In genomic region chr8:117125854-117126253, GRCm38 (mm10) we compare ENCODE assay signal across 26 mouse cellular contexts. TPM values are rescaled to one million over a fixed set of nuclear protein-coding genes. Genes with fewer than 3 reads are reported as not detected.
DNase-seq lines count a peak whose midpoint lies in the region; ATAC-seq and TF ChIP-seq lines count a peak whose summit lies in the region.
"Had no signal": no experiment of that assay in that cellular context is flagged by ENCODE, and none has a peak within 500 bp of the region (broad histone marks: within the 10 kb centered on the region; RNA-seq: fewer than 3 reads in every experiment).

No protein-coding gene starts in this region.

- dilution Hi-C loops in CH12.LX (cut with MboI; ENCODE audit: extremely low pct_ligation_motif_present, extremely low pct_unique_long_range_greater_than_20kb, low sequenced_read_pairs), result no loop called here

- TF ChIP-seq EP300 in CH12.LX (IDR thresholded peaks at IDR 0.05; ENCODE audit: low read length) (no peak), MEL (IDR thresholded peaks at IDR 0.05; ENCODE audit: low read depth in 1 of 2, low read length in 2 of 2) (no peak)

- H3K4me1 ChIP-seq in CH12.LX (ENCODE audit: control insufficient read depth in 1 of 2, insufficient read depth in 2 of 2) (peaks cover 13 to 23% of the 10 kb centered on the region in 2 experiments), MEL (ENCODE audit: control insufficient read depth in 1 of 2, insufficient read depth in 2 of 2, low read length in 2 of 2) (peaks cover 12 to 39% of the 10 kb centered on the region in 2 experiments)
- no peaks in the 10 kb centered on the region for H3K4me1 ChIP-seq in forebrain, embryonic 15.5 days
- H3K4me1 ChIP-seq in hindbrain, embryonic 11.5 days (replicated peaks; ENCODE audit: control insufficient read depth, insufficient read depth, low read length), result no peaks in the 10 kb centered on the region

- TF ChIP-seq CTCF in CH12.LX (conservative IDR thresholded peaks at IDR 0.05 in 1 of 2, IDR thresholded peaks at IDR 0.05 in 1 of 2; ENCODE audit: low read depth in 2 of 2, low read length in 2 of 2) (no peak), MEL (IDR thresholded peaks at IDR 0.05 in 2 of 3, conservative IDR thresholded peaks at IDR 0.05 in 1 of 3; ENCODE audit: control insufficient read depth in 1 of 3, insufficient read depth in 1 of 3, low read depth in 2 of 3, low read length in 3 of 3, poor library complexity in 1 of 3, severe bottlenecking in 1 of 3) (no peak)

- H3K9me3 ChIP-seq in CH12.LX (replicated peaks; ENCODE audit: low read length) (no peaks in the 10 kb centered on the region), MEL (replicated peaks; ENCODE audit: insufficient read depth, low read length) (no peaks in the 10 kb centered on the region)
- H3K9me3 ChIP-seq in forebrain, embryonic 15.5 days, result no peaks in the 10 kb centered on the region
- H3K9me3 ChIP-seq in hindbrain, embryonic 11.5 days (ENCODE audit: control insufficient read depth, low read length), result no peaks in the 10 kb centered on the region
- H3K9me3 ChIP-seq: G1E had no signal

- no peak overlapping the region for H3K27ac ChIP-seq in CH12.LX (ENCODE audit: insufficient read depth, low read depth)
- H3K27ac ChIP-seq in MEL (ENCODE audit: control insufficient read depth, low read depth, low read length), result peak overlapping the region; percentile 74; the same call in 1 of the 2 replicates
- no peak overlapping the region for H3K27ac ChIP-seq in forebrain, embryonic 15.5 days (replicated peaks)
- H3K27ac ChIP-seq in hindbrain, embryonic 11.5 days (ENCODE audit: low read depth, low read length), result no peak overlapping the region

- H3K9ac ChIP-seq in CH12.LX (ENCODE audit: insufficient read depth, low read depth) (no peak overlapping the region), MEL (ENCODE audit: control insufficient read depth, low read depth, low read length, poor library complexity, severe bottlenecking) (no peak overlapping the region)
- no peak overlapping the region for H3K9ac ChIP-seq in forebrain, embryonic 15.5 days (replicated peaks)
- no peak overlapping the region for H3K9ac ChIP-seq in hindbrain, embryonic 11.5 days (ENCODE audit: low read depth, low read length)

- in situ Hi-C loops in CH12.LX (cut with MboI; ENCODE audit: low pct_ligation_motif_present, low pct_unique_long_range_greater_than_20kb, low sequenced_read_pairs), result no loop called here

- peak; percentile 18 for DNase-seq in 416B (ENCODE audit: low read depth)
- DNase-seq in CH12.LX (ENCODE audit: extremely low read depth), result no peak
- DNase-seq in MEL (ENCODE audit: low read depth, low spot score), result no peak
- DNase-seq in induced T-regulatory cell, adult 2 months (ENCODE audit: low read depth), result peak; percentile 8
- no peak for DNase-seq in thymus, postnatal 36 days
- no peak for DNase-seq in hindbrain, embryonic 11.5 days (ENCODE audit: low spot score)
- no peak for DNase-seq in T-cell, adult 2 months (ENCODE audit: low spot score)
- DNase-seq: adrenal gland, adult 2 months; adrenal gland, adult 8-10 months; adrenal gland, postnatal 10 days; adrenal gland, postnatal 14 days; adrenal gland, postnatal 25 days; adrenal gland, postnatal 36 days; B cell, adult 2 months; cerebellum, adult 11 months; cerebellum, adult 11-12 months; cerebellum, adult 18-20 months; cerebellum, adult 2 months; cerebellum, adult 8-10 months; cerebellum, adult 9-10 months had no signal

- H3K27me3 ChIP-seq in CH12.LX (replicated peaks) (peaks cover 6% of the 10 kb centered on the region), MEL (ENCODE audit: control insufficient read depth in 1 of 2, insufficient read depth in 2 of 2, low read length in 2 of 2) (no peaks in the 10 kb centered on the region)
- no peaks in the 10 kb centered on the region for H3K27me3 ChIP-seq in forebrain, embryonic 15.5 days
- H3K27me3 ChIP-seq in hindbrain, embryonic 11.5 days (ENCODE audit: control insufficient read depth, insufficient read depth, low read length), result no peaks in the 10 kb centered on the region

- peak overlapping the region; percentile 12 for H3K4me2 ChIP-seq in CH12.LX (ENCODE audit: insufficient read depth, low read depth, poor library complexity, severe bottlenecking)
- H3K4me2 ChIP-seq in forebrain, embryonic 15.5 days (replicated peaks), result no peak overlapping the region
- no peak overlapping the region for H3K4me2 ChIP-seq in hindbrain, embryonic 11.5 days (replicated peaks; ENCODE audit: low read depth, low read length)

- TF ChIP-seq RAD21 in CH12.LX (IDR thresholded peaks at IDR 0.05; ENCODE audit: low read depth, low read length) (no peak), MEL (IDR thresholded peaks at IDR 0.05; ENCODE audit: low read depth, low read length) (no peak)

- H3K4me3 ChIP-seq in CH12.LX (replicated peaks in 1 of 3; ENCODE audit: low read depth in 2 of 3, low read length in 2 of 3, poor library complexity in 1 of 3), result no peak overlapping the region
- H3K4me3 ChIP-seq in MEL (ENCODE audit: control insufficient read depth in 1 of 2, insufficient read depth in 1 of 2, low read depth in 2 of 2, low read length in 2 of 2), result no peak overlapping the region
- H3K4me3 ChIP-seq in forebrain, embryonic 15.5 days, result no peak overlapping the region
- no peak overlapping the region for H3K4me3 ChIP-seq in hindbrain, embryonic 11.5 days (ENCODE audit: low read depth, low read length)

- TF ChIP-seq POLR2A in CH12.LX (IDR thresholded peaks at IDR 0.05; ENCODE audit: low read depth, low read length) (no peak), MEL (IDR thresholded peaks at IDR 0.05; ENCODE audit: control insufficient read depth in 1 of 2, insufficient read depth in 1 of 2, low read depth in 1 of 2, low read length in 2 of 2, poor library complexity in 1 of 2) (no peak)

- no peaks in the 10 kb centered on the region for H3K36me3 ChIP-seq in CH12.LX (replicated peaks in 1 of 2; ENCODE audit: control insufficient read depth in 1 of 2, insufficient read depth in 1 of 2, low read length in 1 of 2)
- H3K36me3 ChIP-seq in MEL (ENCODE audit: control insufficient read depth in 1 of 2, insufficient read depth in 2 of 2, low read length in 2 of 2), result peaks cover 0 to 31% of the 10 kb centered on the region in 2 experiments; a peak in 2 of 4 replicates
- H3K36me3 ChIP-seq in forebrain, embryonic 15.5 days, result no peaks in the 10 kb centered on the region
- H3K36me3 ChIP-seq in hindbrain, embryonic 11.5 days (ENCODE audit: control insufficient read depth, insufficient read depth, low read length), result no peaks in the 10 kb centered on the region
- H3K36me3 ChIP-seq: G1E had no signal

- no peak for ATAC-seq in forebrain, embryonic 15.5 days (replicated peaks)
- no peak for ATAC-seq in hindbrain, embryonic 11.5 days (ENCODE audit: low FRiP score)
- ATAC-seq: activated CD4-positive, CD25-positive, alpha-beta regulatory T cell, adult 4 months; CD4-positive, CD25-positive, alpha-beta regulatory T cell, adult 4 months; Patski had no signal

- no peaks in the 10 kb centered on the region for H3K79me2 ChIP-seq in CH12.LX (replicated peaks; ENCODE audit: control insufficient read depth, extremely low read depth, insufficient read depth, poor library complexity, severe bottlenecking)
- H3K79me2 ChIP-seq in MEL (ENCODE audit: control insufficient read depth, insufficient read depth, low read length, poor library complexity), result no peaks in the 10 kb centered on the region

- WGBS in forebrain, embryonic 15.5 days, result 96% methylated on average over 3 of the region's 3 CpGs
- 91% methylated on average over 3 of the region's 3 CpGs for WGBS in hindbrain, embryonic 11.5 days

TF ChIP-seq in CH12.LX, 34 proteins besides CTCF, POLR2A, EP300 and RAD21 (continues in another document):
- TF ChIP-seq JUND (conservative IDR thresholded peaks at IDR 0.05; ENCODE audit: low read depth, low read length), result 0 out of 2 replicates have a peak, but pooled peaks have one; percentile 7
- TF ChIP-seq NELFE (IDR thresholded peaks at IDR 0.05; ENCODE audit: low read depth, low read length), result no peak
- peak; percentile 61; the same call in 1 of the 2 replicates for TF ChIP-seq ZNF384 (IDR thresholded peaks at IDR 0.05; ENCODE audit: low read depth, low read length)

TF ChIP-seq in MEL, 35 proteins besides CTCF, POLR2A, EP300 and RAD21:
- no peak for TF ChIP-seq USF2 (IDR thresholded peaks at IDR 0.05; ENCODE audit: borderline replicate concordance in 1 of 2, insufficient read depth in 1 of 2, low read depth in 1 of 2, low read length in 2 of 2)
- 0 out of 2 replicates have a peak, but pooled peaks have one; percentile 8 for TF ChIP-seq ETS1 (IDR thresholded peaks at IDR 0.05; ENCODE audit: low read depth, low read length)

RNA-seq across cellular contexts. Expression of gene Bco1, which starts 30.2 kb away (rescaled TPM):
- total RNA-seq in CH12.LX (2012; rRNA removed), result not detected in 2 replicates
- total RNA-seq in CH12.LX (2014; rRNA removed), result not detected in 2 replicates
- polyA plus RNA-seq in CH12.LX (2012; ENCODE audit: insufficient read length, low read depth), result not detected in 2 replicates
- total RNA-seq in MEL (2012; rRNA removed), result 1.2 and 1.6 TPM in 2 replicates
- polyA plus RNA-seq in MEL (2012; ENCODE audit: insufficient read depth in 1 of 2, insufficient read length in 2 of 2, low read depth in 1 of 2, low replicate concordance in 2 of 2, missing spikeins in 1 of 2), result under 1 TPM in 1 of 2 experiments, not detected in 1; 0.70 TPM
- polyA plus RNA-seq in forebrain, embryonic 15.5 days (2015; fragmentation: Nextera tagmentation; extraction: Ambion mirVana), result 0.08 and 0.11 TPM in 2 replicates
- 0.25 and 0.45 TPM in 2 replicates for polyA plus RNA-seq in hindbrain, embryonic 11.5 days (2014; fragmentation: Nextera tagmentation; extraction: Ambion mirVana)
- total RNA-seq: G1E had no signal
- polyA plus RNA-seq: activated CD4-positive, CD25-positive, alpha-beta regulatory T cell, adult 4 months; adrenal gland, adult 2 months; C2C12; CD4-positive, CD25-positive, alpha-beta regulatory T cell, adult 4 months; G1E; Patski had no signal

RNA-seq across cellular contexts. Expression of gene Gan, which starts 32.1 kb away (rescaled TPM):
- total RNA-seq in CH12.LX (2012; rRNA removed) (2.9 and 3.2 TPM in 2 replicates), CH12.LX (2014; rRNA removed) (1.5 and 1.7 TPM in 2 replicates), MEL (2012; rRNA removed) (8.2 and 8.7 TPM in 2 replicates)
- polyA plus RNA-seq in CH12.LX (2012; ENCODE audit: insufficient read length, low read depth) (2.5 and 2.8 TPM in 2 replicates), MEL (2012; ENCODE audit: insufficient read depth in 1 of 2, insufficient read length in 2 of 2, low read depth in 1 of 2, low replicate concordance in 2 of 2, missing spikeins in 1 of 2) (1 to 10 TPM in 1 of 2 experiments, not detected in 1; 5.6 TPM)
- polyA plus RNA-seq in forebrain, embryonic 15.5 days (2015; fragmentation: Nextera tagmentation; extraction: Ambion mirVana), result 3.2 and 3.5 TPM in 2 replicates
- 2.9 and 3.2 TPM in 2 replicates for polyA plus RNA-seq in hindbrain, embryonic 11.5 days (2014; fragmentation: Nextera tagmentation; extraction: Ambion mirVana)

RNA-seq across cellular contexts. Expression of gene Pkd1l2, which starts 43.6 kb away (rescaled TPM):
- total RNA-seq in CH12.LX (2012; rRNA removed) (not detected in 2 replicates), CH12.LX (2014; rRNA removed) (not detected in 2 replicates), MEL (2012; rRNA removed) (0.92 and 1.5 TPM in 2 replicates)
- polyA plus RNA-seq in CH12.LX (2012; ENCODE audit: insufficient read length, low read depth) (0.06 TPM in 1 of 2 replicates, not detected in the other), MEL (2012; ENCODE audit: insufficient read depth in 1 of 2, insufficient read length in 2 of 2, low read depth in 1 of 2, low replicate concordance in 2 of 2, missing spikeins in 1 of 2) (under 1 TPM in 1 of 2 experiments, not detected in 1; 0.86 TPM)
- polyA plus RNA-seq in forebrain, embryonic 15.5 days (2015; fragmentation: Nextera tagmentation; extraction: Ambion mirVana), result not detected in 2 replicates
- not detected in 2 replicates for polyA plus RNA-seq in hindbrain, embryonic 11.5 days (2014; fragmentation: Nextera tagmentation; extraction: Ambion mirVana)
- polyA plus RNA-seq: C2C12; CD4-positive, CD25-positive, alpha-beta regulatory T cell, adult 4 months; Patski had no signal

Comparison
In these comparisons a context has a peak if more than half of its experiments do, and no peak if none do; other contexts are left out.
1. DNase-seq: peak in 416B (single experiment) and induced T-regulatory cell, adult 2 months (single experiment); none in CH12.LX (single experiment), MEL (single experiment), thymus, postnatal 36 days (0 of 2), hindbrain, embryonic 11.5 days (single experiment) and T-cell, adult 2 months (single experiment).